Mouse (Mus musculus) liver, postnatal 0 days (tissue): ENCODE measurements around the gene Pdxdc1.
"Not testable (repeated sequence)": the region's sequence is repeated elsewhere in the genome, so short reads cannot be mapped to it uniquely, and the experiment has no call there.

Experiments used
- CTCF ChIP-seq: sonication (generic); IDR thresholded peaks from 2 replicates; pipeline ENCODE4 v1.5.1; 2016; ENCODE audit warnings: antibody characterized with exemption, low read depth
- EP300 ChIP-seq: IDR thresholded peaks from 2 replicates; pipeline ENCODE4 v1.6.1; 2016; ENCODE audit warnings: antibody characterized with exemption, low read depth, mild to moderate bottlenecking

DNA sequence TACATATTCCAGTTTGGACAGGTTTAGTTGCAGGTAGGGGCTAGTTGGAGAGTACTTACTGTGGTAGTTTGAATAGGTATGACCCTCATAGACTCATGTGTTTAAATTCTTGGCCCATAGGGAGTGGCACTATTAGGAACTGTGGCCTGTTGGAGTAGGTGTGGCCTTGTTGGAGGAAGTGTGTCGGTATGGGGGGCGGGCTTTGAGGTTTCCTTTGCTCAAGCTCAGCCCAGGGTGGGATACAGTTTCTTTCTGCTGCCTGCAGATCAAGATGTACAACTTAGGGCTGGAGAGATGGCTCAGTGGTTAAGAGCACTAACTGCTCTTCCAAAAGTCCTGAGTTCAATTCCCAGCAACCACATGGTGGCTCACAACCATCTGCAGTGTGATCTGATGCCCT is 109.5 kb downstream of the Pdxdc1 start:
- not testable (repeated sequence) for TF ChIP-seq CTCF, EP300
